Mouse (Mus musculus): Measurements from ENCODE around the gene Usp5. TPM values are rescaled to one million over a fixed set of nuclear protein-coding genes. Genes with fewer than 3 reads are reported as not detected.

The Usp5 gene
- polyA plus RNA-seq, 1 experiment: 80.9 TPM

DNA sequence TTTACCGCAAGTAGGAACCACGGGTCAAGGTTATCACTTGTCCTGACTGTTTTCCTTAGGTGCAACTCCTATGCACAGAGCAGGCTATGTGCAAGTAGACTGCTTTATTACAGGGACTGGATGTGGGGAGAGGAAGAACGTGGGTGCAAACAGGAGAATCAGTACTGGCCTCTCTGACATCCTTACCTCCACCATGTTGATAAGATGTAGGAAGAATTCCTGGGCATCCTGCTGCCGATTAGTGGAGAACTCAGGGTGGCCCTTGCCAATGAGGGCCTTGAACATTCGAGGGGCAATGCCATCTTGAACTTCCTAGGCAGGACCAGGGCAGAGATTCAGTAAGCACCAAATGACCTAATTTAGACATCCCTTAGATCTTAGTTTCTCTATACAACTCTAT, 8.4 kb downstream of the Usp5 start:
- no peak overlapping the region for H3K4me3 ChIP-seq (ENCODE audit: low read depth, low read length)
- H3K27ac ChIP-seq (ENCODE audit: insufficient read depth, low read length): no peak overlapping the region
- no peaks in the 10 kb centered on the region for H3K9me3 ChIP-seq (replicated peaks; ENCODE audit: control insufficient read depth, insufficient read depth, low read length, poor library complexity, severe bottlenecking)
- H3K4me1 ChIP-seq (ENCODE audit: control insufficient read depth, insufficient read depth, low read length): no peaks in the 10 kb centered on the region
- H3K36me3 ChIP-seq (ENCODE audit: control insufficient read depth, insufficient read depth, low read length, poor library complexity, severe bottlenecking): peaks cover 64% of the 10 kb centered on the region
- TF ChIP-seq POLR2A (IDR thresholded peaks at IDR 0.05; ENCODE audit: insufficient read depth, low read length): no peak
- no peak overlapping the region for H3K9ac ChIP-seq (ENCODE audit: low read depth, poor library complexity, severe bottlenecking)
- no peaks in the 10 kb centered on the region for H3K27me3 ChIP-seq (ENCODE audit: control insufficient read depth, insufficient read depth, low read length, poor library complexity, severe bottlenecking)

DNA sequence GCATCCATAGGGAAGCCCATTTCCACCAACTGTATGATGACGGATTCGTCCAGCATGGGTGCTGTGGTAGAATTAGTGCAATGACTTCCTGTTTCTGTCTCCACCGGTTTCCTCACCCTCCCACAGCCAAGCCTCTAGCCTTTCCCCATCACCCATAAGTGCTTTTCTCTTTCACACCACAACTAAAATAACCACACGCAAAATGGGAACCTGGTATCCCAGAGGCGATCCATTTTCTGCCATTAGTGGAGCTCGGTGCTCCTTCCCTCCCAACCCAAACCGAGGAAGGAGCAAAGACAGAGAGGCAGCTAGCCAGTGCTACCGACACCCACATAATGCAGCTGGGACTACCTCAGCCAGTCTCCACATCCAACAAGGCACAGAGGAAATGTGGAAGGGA, 11.3 kb downstream of the Usp5 start:
- no peak overlapping the region for H3K4me3 ChIP-seq (ENCODE audit: low read depth, low read length)
- H3K36me3 ChIP-seq (ENCODE audit: control insufficient read depth, insufficient read depth, low read length, poor library complexity, severe bottlenecking): peaks cover 38% of the 10 kb centered on the region
- H3K9ac ChIP-seq (ENCODE audit: low read depth, poor library complexity, severe bottlenecking): no peak overlapping the region
- no peaks in the 10 kb centered on the region for H3K9me3 ChIP-seq (replicated peaks; ENCODE audit: control insufficient read depth, insufficient read depth, low read length, poor library complexity, severe bottlenecking)
- H3K4me1 ChIP-seq (ENCODE audit: control insufficient read depth, insufficient read depth, low read length): no peaks in the 10 kb centered on the region
- H3K27ac ChIP-seq (ENCODE audit: insufficient read depth, low read length): no peak overlapping the region
- no peaks in the 10 kb centered on the region for H3K27me3 ChIP-seq (ENCODE audit: control insufficient read depth, insufficient read depth, low read length, poor library complexity, severe bottlenecking)
- TF ChIP-seq EP300 (IDR thresholded peaks at IDR 0.05; ENCODE audit: insufficient read depth, low read depth, low read length) (no peak), CTCF (IDR thresholded peaks at IDR 0.05; ENCODE audit: low read depth, low read length) (no peak)

DNA sequence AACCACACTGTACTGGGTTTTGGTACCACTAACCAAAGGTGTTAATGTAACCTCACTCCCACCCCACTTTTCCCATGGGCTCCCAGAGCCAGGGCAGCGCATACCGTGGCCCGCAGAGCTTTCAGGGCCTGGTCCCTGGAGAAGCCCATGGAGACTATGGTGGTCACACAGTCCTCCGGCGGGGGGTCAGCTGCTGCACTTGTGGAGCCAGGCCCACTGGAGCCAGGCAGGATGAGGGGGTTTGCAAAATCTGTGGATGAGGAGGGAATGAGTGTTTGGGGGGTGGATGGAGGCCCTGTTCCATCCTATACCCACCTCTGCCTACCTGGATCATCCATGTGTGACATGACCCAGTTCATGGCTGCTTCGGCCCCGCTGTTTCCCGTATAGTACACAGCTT, 11.7 kb downstream of the Usp5 start:
- H3K36me3 ChIP-seq (ENCODE audit: control insufficient read depth, insufficient read depth, low read length, poor library complexity, severe bottlenecking): peaks cover 34% of the 10 kb centered on the region
- no peak for TF ChIP-seq EP300 (IDR thresholded peaks at IDR 0.05; ENCODE audit: insufficient read depth, low read depth, low read length)
- TF ChIP-seq POLR2A (IDR thresholded peaks at IDR 0.05; ENCODE audit: insufficient read depth, low read length): no peak
- no peak for TF ChIP-seq CTCF (IDR thresholded peaks at IDR 0.05; ENCODE audit: low read depth, low read length)
- H3K9me3 ChIP-seq (replicated peaks; ENCODE audit: control insufficient read depth, insufficient read depth, low read length, poor library complexity, severe bottlenecking): no peaks in the 10 kb centered on the region
- no peak overlapping the region for H3K9ac ChIP-seq (ENCODE audit: low read depth, poor library complexity, severe bottlenecking)
- no peak overlapping the region for H3K4me3 ChIP-seq (ENCODE audit: low read depth, low read length)
- no peaks in the 10 kb centered on the region for H3K27me3 ChIP-seq (ENCODE audit: control insufficient read depth, insufficient read depth, low read length, poor library complexity, severe bottlenecking)
- H3K27ac ChIP-seq (ENCODE audit: insufficient read depth, low read length): no peak overlapping the region
- no peaks in the 10 kb centered on the region for H3K4me1 ChIP-seq (ENCODE audit: control insufficient read depth, insufficient read depth, low read length)

DNA sequence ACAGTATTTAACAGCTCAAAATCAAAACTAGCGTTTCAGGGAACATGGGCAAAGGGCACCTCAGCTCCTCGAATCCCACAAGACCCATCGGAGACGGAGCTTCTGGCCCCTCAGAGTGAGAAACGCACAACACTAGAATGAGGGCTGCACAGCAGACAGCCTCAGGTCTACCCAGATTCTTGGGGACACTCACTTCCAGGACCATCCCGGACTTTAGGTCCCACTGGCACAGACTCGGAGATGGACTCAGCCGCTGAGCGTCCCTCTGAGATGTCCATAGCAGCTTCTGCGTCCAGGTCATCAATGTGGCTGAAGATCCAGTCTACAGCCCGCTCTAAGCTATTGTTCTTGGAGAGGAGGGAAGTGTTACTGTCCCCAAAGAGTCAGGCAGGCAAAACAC, 12.2 kb downstream of the Usp5 start:
- H3K4me1 ChIP-seq (ENCODE audit: control insufficient read depth, insufficient read depth, low read length): no peaks in the 10 kb centered on the region
- TF ChIP-seq POLR2A (IDR thresholded peaks at IDR 0.05; ENCODE audit: insufficient read depth, low read length) (no peak), EP300 (IDR thresholded peaks at IDR 0.05; ENCODE audit: insufficient read depth, low read depth, low read length) (no peak), CTCF (IDR thresholded peaks at IDR 0.05; ENCODE audit: low read depth, low read length) (no peak)
- no peaks in the 10 kb centered on the region for H3K27me3 ChIP-seq (ENCODE audit: control insufficient read depth, insufficient read depth, low read length, poor library complexity, severe bottlenecking)
- no peak overlapping the region for H3K4me3 ChIP-seq (ENCODE audit: low read depth, low read length)
- no peaks in the 10 kb centered on the region for H3K9me3 ChIP-seq (replicated peaks; ENCODE audit: control insufficient read depth, insufficient read depth, low read length, poor library complexity, severe bottlenecking)
- peaks cover 31% of the 10 kb centered on the region for H3K36me3 ChIP-seq (ENCODE audit: control insufficient read depth, insufficient read depth, low read length, poor library complexity, severe bottlenecking)
- H3K27ac ChIP-seq (ENCODE audit: insufficient read depth, low read length): no peak overlapping the region
- H3K9ac ChIP-seq (ENCODE audit: low read depth, poor library complexity, severe bottlenecking): no peak overlapping the region

DNA sequence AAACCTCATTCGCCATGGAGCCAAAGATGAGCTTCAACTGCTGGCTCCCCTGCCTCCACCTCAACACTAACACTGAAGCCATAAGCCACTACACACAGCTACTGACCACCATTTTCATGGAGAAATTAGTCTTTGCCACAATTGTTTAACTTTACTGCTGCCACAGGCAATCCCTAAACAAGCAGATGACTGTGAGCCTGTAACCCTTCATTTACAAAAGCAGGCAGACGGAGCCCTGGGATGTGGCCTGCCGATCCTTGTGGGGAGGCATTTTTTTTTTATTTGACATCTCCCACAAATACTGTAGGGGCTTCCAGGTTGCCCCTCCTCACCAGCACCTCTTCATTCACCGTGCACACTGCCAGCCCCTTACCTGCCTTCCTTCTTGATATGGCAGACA, 12.7 kb downstream of the Usp5 start:
- TF ChIP-seq CTCF (IDR thresholded peaks at IDR 0.05; ENCODE audit: low read depth, low read length): no peak
- Histone ChIP-seq H3K27me3 (ENCODE audit: control insufficient read depth, insufficient read depth, low read length, poor library complexity, severe bottlenecking) (no peaks in the 10 kb centered on the region), H3K9me3 (replicated peaks; ENCODE audit: control insufficient read depth, insufficient read depth, low read length, poor library complexity, severe bottlenecking) (no peaks in the 10 kb centered on the region), H3K36me3 (ENCODE audit: control insufficient read depth, insufficient read depth, low read length, poor library complexity, severe bottlenecking) (peaks cover 30% of the 10 kb centered on the region), H3K4me3 (ENCODE audit: low read depth, low read length) (no peak overlapping the region), H3K9ac (ENCODE audit: low read depth, poor library complexity, severe bottlenecking) (no peak overlapping the region), H3K27ac (ENCODE audit: insufficient read depth, low read length) (no peak overlapping the region), H3K4me1 (ENCODE audit: control insufficient read depth, insufficient read depth, low read length) (no peaks in the 10 kb centered on the region)

DNA sequence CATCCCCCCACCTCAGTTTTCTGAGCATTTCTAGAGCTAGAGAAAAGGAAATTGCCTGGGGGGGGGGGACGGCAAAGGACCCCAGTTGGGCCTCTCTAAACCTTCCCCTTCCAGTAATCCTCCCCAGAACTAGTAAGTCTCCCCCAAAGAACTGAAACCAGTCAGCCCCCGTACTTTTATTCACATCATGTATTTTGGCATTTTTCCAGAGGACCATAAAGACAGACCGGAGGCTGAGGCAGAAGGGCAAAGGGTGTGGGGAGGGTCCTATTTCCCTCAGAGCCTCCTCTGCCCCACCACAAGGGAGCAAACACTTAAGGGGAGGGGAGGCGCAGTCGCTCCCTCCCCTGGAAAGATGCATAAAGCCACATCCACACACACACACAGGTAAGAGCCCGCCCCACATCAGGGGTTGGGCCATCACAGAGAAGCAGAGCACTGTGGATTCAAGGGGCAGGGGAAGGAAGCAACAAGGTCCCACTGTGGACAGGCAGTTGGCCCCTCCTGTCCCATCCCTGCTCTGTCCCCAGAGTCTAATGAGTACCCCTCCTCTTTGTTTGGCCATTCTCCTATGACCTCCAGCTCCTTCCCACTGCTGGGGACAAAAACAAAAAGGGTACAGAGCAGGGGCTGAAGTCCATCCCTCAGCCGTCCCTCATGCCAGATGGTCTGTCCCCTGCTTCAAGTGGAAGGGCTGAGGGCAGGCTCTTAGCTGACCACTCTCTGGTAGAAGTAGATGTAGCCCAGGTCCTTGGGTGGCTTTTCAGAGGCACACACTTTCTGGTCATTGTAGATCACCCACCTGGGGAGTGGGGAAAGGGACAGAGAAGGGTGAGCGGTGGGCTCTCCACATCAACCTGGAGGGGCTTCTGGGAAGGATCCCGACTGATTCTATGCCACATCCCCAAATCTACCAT, 14.2 kb downstream of the Usp5 start:
- no peak for TF ChIP-seq EP300 (IDR thresholded peaks at IDR 0.05; ENCODE audit: insufficient read depth, low read depth, low read length)
- TF ChIP-seq CTCF (IDR thresholded peaks at IDR 0.05; ENCODE audit: low read depth, low read length): no peak
- no peak for TF ChIP-seq POLR2A (IDR thresholded peaks at IDR 0.05; ENCODE audit: insufficient read depth, low read length)
- no peaks in the 10 kb centered on the region for H3K27me3 ChIP-seq (ENCODE audit: control insufficient read depth, insufficient read depth, low read length, poor library complexity, severe bottlenecking)
- no peaks in the 10 kb centered on the region for H3K4me1 ChIP-seq (ENCODE audit: control insufficient read depth, insufficient read depth, low read length)
- no peak overlapping the region for H3K27ac ChIP-seq (ENCODE audit: insufficient read depth, low read length)
- no peak overlapping the region for H3K4me3 ChIP-seq (ENCODE audit: low read depth, low read length)
- no peak overlapping the region for H3K9ac ChIP-seq (ENCODE audit: low read depth, poor library complexity, severe bottlenecking)
- H3K36me3 ChIP-seq (ENCODE audit: control insufficient read depth, insufficient read depth, low read length, poor library complexity, severe bottlenecking): peaks cover 20% of the 10 kb centered on the region
- no peaks in the 10 kb centered on the region for H3K9me3 ChIP-seq (replicated peaks; ENCODE audit: control insufficient read depth, insufficient read depth, low read length, poor library complexity, severe bottlenecking)
